Mouse (Mus musculus) C2C12 (cell line): ENCODE results near the gene Ap1g2.

Experiments used
- CTCF ChIP-seq: IDR thresholded peaks from one replicate; pipeline ENCODE4 v1.5.1; 2011; ENCODE audit not compliant: control insufficient read depth, insufficient read depth, insufficient read length
- FOSL1 ChIP-seq: IDR thresholded peaks from one replicate; pipeline ENCODE4 v1.8.0; 2011; ENCODE audit warnings: mild to moderate bottlenecking, low read length; ENCODE audit not compliant: poor library complexity, insufficient read depth, severe bottlenecking
- MYOD1 ChIP-seq: IDR thresholded peaks from one replicate; pipeline ENCODE4 v1.6.1; 2011; ENCODE audit warnings: low read depth; ENCODE audit not compliant: control insufficient read depth, insufficient read length

DNA sequence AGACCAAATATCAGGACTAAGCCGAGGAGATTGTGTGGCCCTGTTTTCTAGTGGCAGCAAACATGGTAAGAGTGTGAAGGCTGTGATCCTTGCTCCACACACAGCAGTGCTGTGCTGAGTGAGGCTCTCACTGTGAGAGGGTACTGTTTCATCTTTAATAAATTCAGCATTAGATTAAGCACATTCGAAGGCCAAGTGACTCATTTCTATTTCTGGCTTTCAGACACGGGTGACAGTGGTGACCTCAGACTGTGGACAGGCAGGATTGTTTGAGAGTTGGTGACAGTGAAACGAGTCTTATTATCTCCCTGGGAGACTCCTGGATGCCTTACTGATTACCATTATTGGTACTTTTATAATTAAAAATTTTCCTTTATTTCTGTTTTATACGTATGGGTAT is 19.3 kb upstream of the Ap1g2 start:
- TF ChIP-seq FOSL1: no peak
- TF ChIP-seq CTCF: no peak
- TF ChIP-seq MYOD1: no peak
